Mouse (Mus musculus) monocyte, adult 2 months (primary cell): ENCODE measurements around the gene Lsg1.

Experiments
- DNase-seq, 2 experiments: peaks; one replicate each; pipeline ENCODE4 v3.0.0; 2022; ENCODE audit warnings: low spot score in 2 of 2, low read depth in 1 of 2

Gene Lsg1

DNA sequence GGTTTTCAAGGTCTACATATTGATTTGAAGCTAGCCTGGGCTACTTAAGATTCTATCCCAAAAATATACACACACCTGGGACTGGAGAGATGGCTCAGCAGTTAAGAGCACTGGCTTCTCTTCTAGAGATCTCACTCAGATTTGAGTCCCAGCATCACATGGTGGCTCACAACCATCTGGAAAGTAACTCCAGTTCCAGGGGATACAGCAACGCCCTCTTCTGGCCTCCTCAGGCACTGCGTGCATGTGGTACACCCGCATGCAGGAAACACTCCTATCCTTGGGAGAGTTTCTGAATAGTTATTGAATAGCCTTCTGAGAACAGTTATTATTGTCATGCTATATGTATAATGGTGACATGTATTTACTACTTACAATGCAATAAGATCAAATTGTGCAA, 66.2 kb downstream of the Lsg1 start:
- no peak for DNase-seq

DNA sequence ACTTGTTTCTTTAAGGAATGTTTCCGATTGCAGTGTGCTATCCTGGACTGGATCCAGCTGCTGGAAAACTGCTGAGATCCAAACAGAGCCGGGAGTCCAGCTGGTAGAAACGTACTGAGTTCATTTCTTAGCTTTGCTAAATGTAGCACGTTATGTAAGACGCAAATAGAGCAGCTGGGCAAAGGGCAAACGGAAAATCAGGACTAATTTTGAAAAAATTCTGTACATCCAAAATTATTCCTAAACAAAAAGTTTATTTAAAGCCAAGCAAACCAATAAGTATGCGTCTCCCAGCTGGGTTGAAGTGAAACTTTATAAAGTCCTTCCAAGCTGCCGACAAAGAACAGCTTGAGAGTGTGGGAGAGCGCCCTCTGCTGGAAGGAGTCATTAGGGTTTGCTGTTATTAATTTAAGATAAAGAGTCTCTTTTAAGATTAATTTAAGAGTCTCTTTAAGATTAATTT, 67.0 kb downstream of the Lsg1 start:
- peak in 1 of 2 experiments; percentile 55 for DNase-seq

DNA sequence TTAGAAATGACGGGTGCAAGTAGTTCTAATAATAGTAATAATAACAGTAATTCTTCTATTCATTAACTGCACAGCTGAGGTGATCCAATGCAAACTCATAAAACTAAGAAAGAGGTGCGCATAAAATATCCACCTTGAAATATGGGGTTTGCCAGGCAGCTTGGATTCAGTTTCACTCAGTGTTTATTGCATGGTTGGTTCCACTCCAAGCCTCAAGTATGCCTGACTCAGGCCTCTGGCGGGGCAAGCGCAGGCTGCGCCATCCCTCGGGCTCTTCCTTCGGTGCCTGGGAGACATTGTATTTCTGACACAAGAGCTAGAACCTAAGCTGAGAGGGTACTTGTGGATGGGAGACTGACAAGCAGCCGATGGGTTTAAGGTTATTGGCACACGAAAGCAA, 68.8 kb downstream of the Lsg1 start:
- no peak for DNase-seq

DNA sequence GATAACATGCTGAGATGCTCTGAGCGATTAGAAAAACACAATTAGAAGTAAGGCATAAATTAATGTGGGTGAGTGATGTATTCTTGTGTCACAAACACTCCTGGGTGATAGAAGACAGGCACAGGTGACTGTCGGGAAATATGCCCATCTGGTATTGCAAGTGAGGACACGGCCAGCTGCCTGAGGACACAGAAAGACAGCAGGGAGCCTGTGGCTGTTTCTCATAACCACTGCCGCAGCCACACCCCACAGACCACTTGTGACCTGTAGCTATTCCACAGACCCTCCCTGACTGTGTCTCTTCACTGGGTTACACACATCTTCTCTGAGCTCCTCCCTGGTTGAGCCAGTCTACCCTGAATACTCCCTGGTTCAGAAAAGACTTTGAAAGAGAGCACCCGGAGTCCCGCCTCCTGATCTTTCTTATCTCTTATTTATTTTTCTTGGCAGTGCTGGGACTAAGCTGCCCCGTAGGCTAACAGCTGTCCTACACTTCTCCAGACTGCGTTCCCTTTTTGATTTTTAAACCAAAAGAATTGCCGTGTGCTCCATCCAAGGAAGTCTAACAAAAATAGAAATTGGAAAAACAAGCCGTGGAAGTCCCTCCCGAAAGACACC, 69.6 kb downstream of the Lsg1 start:
- DNase-seq: no peak

DNA sequence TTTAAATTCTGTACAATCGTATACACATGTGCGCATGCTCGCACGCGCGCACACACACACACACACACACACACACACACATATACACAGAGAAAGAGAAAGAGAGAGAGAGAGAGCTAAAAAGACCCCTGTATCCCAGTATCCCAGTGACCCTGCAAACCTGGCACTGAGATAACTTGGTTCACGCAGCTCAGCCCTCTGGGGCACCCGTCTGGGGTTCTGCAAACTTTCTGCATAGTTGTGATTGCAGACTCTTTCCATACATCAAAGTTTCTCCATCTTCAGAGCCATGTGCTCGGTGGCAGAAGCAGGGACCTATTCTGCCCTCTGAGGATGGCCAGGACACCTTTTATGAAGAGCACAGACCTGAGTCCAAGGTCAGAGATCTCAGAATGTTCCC, 70.4 kb downstream of the Lsg1 start:
- DNase-seq: no peak

DNA sequence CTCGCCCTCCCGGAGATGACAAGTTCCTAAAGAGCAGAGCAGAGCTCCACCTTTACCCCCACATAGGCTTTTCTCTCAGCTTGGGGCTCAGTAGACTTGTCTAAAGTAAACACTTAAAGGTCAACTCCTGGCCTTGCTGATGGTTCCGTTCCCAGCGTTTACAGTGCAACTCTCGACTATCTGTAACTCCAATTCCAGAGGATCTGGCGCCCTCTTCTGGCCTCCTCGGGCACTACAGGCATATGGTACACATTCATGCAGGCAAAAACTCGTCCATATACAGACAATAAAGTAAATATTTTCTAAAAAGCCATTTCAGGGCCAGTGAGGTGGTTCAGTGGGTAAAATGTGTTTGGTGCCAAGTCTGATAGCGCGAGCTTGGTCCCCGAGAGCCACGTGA, 72.0 kb downstream of the Lsg1 start:
- DNase-seq: no peak

DNA sequence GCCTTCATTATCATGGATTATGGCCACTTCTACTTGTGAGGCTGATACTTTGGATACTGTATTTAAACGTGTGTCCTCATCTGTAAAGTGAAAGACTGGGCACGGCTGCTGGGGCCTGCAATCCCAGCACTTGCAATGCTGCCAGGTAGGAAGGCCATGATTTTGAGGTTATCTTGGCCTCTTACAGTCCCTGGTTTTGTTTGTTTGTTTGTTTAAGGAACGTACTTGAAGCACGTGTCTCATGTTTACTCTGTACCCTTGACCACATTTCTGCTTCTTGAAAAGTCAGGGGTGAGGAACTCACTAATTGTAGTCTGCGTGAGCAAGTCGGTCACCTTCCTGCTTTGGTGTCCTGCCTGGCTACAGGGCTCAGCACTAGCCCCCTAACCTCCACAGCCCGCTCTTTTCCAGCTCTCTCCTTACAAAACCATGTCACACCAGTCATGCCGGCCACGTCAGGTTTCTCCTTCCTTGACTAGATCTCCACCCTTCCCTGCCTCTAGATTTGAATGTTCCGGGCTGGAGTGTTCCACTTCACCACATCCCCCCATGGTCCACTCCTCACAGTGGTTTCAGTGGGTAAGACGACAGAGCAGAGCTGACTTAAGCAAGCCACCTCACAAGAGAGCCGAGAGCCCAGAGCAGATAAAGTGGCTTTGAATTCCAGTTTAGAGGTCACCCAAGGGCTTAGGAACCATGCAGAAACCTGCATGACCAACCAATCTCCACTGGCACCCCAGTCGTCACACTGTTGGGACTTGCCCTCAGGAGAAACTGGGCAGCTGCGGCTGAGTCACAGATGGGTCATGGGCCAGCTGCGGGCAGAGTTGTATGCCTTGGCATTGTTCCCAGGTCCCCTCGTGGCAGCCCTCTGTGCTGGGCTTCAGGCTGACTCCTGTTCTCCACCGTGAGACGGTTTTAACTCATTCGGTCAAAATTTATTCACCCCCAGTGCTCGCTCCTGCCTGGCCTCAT, 74.1 kb downstream of the Lsg1 start:
- DNase-seq: no peak

DNA sequence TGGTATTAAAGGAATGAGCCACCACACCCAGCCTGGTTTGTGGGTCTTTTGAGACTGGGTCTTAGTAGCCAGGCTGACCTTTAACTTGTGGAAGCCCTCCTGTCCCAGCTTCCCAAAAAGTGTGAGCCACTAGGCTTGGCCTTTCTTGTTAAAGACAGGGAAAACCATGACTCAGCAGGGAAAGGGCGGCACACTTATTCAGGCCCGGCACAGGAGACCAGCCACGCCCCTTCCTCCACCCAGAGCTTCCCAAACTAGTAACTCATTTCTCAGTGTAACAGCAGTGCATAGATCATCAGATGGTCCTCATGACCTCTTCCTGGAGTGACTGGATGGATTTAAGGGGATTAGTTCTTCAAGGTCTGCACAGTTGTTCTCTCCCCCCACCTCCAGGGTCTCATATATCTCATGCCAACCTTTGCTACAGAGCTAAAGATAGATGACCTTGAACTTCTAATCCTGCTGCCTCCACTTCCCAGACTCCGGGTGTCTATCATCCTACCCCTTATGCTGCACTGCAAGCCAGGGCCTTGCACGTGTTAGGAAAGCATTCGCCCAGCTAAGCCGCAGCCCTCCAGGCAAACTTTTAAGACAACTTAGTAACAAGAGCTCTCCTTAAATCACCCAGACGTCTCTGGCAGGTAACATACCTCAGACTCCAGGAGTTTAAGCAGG, 74.9 kb downstream of the Lsg1 start:
- no peak for DNase-seq

DNA sequence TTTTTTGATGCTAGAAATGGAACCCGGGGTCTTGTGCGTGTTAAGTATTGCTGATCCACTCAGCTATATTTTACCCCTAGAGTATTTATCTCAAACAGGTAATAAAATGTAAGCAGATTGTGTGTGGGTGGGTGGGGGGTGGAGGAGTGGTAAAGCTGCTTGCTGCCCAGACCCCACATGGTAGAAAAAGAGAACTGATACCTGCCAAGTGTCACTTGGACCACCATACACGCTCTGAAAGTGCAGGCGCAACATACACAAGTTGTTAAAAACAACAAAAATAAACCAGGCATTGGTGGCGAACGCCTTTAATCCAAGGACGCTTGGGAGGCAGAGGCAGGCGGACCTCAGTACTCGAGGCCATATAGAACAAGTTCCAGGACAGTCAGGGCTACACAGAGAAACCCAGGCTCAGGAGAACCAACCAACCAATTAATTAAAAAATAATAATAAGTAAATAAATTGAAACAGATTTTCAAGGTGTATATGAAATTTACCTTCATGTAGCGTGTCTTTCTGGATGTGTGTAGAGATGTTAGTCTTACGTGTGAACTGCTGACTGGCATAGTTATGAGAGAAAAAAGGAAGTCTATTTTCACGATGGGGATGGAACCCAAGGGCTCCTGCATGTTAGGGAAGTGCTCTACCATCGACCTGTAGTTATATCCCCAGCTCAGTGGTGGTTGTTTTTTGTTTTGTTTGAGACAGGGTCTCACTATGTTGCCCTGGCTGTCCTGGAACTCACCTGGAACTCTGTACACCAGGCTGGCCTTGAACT, 75.6 kb downstream of the Lsg1 start:
- DNase-seq: no peak

DNA sequence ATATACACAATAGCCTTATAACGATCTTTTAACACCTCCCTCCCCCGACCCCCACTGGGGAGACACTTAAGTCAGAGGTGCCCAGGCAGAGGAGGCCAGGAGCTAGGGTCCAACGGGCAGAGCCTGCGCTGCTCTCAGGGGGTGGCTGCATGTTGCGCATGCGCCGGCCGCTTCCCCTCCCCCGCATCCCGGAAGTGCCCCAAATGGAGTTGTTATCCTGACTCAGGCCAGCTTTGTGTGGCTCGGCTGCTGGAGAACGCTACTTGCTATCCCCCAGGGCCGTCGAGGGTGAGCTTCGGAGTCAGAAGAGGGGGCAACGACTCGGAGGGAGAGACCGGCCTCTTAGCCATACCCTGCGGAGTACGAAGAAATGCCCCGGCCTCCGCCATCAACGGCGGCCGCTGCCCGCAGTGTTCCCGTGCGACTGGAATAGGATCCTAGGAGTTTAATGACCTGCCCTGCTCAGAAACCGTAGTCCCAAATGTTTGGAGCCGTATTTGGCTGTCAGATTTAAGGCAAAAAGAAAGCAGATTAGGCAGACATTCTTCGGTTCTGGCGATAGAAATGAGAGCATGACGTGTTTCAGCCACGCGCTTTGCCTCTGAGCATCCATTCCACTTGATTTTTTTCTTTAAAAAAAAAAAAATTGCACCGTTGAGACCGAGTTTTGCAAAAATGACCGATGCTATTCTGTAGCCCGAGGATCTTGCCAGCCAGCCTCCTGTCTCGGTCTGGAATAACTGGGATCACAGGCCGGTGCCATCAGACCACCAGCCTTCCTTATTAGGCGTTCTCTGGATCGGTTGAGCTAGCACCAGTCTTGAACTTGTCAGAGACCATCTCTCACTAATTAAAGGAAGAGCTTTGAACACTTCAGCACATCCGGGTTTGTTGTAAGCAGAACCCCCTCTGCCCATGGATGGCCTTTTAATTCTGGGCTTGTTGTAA, 76.6 kb downstream of the Lsg1 start:
- DNase-seq: peak in 1 of 2 experiments; percentile 70
